Mouse (Mus musculus) Patski (cell line): ENCODE measurements at regions not wholly inside any gene's neighbourhood (a gene's known extent, or its start where the extent isn't known, plus 50 kb on each side); places are given as distances from the start of the nearest gene placed in this dataset.

Experiments
- ATAC-seq: fragments of 100-300 bp; one replicate; pipeline ENCODE4 v1.8.0; 2021
- CTCF ChIA-PET: fragments of 350-600 bp; sonication (Branson Sonifier 250); formaldehyde crosslinking; loops from one replicate; lab custom pipeline; 2022; ENCODE audit warnings: inconsistent platforms; lab: Charles Lee
- POLR2A ChIA-PET: fragments of 350-600 bp; sonication (Branson Sonifier 250); formaldehyde crosslinking; loops from one replicate; lab custom pipeline; 2022; ENCODE audit warnings: antibody characterized with exemption, inconsistent platforms; lab: Charles Lee
- DNase-seq: peaks from one replicate; pipeline ENCODE4 v3.0.0-alpha.2; 2011; ENCODE audit warnings: low read depth, low spot score
- H3K27me3 ChIP-seq: fragments of 371-371 bp; one replicate; pipeline ENCODE4 v1.5.1; 2021
- CTCF ChIP-seq: fragments of 100-300 bp; IDR thresholded peaks from one replicate; pipeline ENCODE4 v1.5.1; 2021
- in situ Hi-C: fragments of 300-500 bp; cut with MboI; formaldehyde crosslinking; loops from 3 replicates; pipeline ENCODE4 v1.11.1; 2018; ENCODE audit warnings: low pct_unique_long_range_greater_than_20kb, mixed read lengths

DNA sequence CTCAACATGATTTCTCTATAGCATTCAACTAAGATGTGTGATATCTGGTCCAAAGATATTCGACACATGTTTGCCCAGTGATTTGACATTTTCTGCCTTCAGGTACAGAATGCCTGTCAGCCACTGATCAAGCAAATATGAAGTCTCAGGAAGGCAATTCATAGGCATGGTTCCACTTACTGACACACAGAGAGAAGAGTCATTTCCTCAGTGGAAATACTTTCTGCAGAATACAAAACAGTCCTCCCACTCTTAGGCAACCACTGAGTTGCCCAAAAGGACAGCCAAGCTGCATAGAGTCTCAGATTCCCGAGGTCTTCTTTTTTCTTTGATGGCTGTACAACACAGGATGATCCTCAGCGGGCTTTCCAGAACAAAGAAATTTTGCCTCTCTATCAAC lies 110.9 kb downstream of the Ndufa4 start:
- in situ Hi-C loops, result loop anchor here (25.0 kb wide), 1 partner anchor 466 kb away; no protein-coding TSS in a partner anchor
- ChIA-PET CTCF (no interaction called here), POLR2A (no interaction called here)
- TF ChIP-seq CTCF, result no peak
- DNase-seq (no peak), ATAC-seq (no peak)
- H3K27me3 ChIP-seq, result peaks cover 18% of the 10 kb centered on the region

DNA sequence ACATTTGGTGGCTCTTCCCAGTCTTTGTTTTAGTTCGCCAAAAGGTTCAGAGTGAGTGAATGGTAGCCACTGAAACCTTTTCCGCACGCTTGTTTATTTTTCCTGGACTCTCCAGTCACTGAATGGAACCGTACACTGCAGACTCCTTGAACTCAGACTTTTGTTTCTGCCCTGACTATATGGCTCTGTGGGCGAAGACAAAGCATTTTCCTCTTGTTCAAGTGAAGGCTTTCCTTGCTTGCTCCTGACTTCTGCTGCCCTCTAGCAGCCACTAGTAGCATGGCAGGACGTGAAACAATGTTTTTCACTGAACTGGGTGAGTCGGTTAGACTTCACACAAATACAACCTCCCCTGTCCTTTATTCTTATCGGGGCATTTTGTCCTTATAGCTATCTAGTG lies 113.9 kb downstream of the Ndufa4 start:
- POLR2A ChIA-PET, result no interaction called here
- no peak for DNase-seq
- in situ Hi-C loops, result loop anchor here (25.0 kb wide), 1 partner anchor 469 kb away; no protein-coding TSS in a partner anchor
- peaks cover 35% of the 10 kb centered on the region for H3K27me3 ChIP-seq
- CTCF ChIA-PET, result no interaction called here
- ATAC-seq, result peak; percentile 74
- TF ChIP-seq CTCF, result peak; percentile 75

DNA sequence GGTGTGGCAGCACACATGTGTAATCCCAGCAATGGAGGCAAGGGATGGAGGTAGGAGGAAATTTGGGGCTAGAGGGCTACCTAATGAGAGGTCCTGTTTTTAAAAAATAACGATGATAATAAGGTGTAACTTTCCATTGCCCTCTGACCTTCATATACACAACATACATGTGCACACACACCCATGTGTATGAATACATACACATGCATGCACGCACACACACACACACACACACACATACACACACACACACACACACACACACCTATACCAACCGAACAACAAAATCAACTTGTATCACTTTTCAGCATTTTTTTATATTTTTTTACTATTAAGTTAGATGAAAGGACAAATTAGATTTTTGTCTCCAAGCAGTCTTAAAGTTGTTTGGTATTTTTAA lies 115.1 kb downstream of the Ndufa4 start:
- no peak for DNase-seq
- in situ Hi-C loops, result loop anchor here (25.0 kb wide), 1 partner anchor 470 kb away; no protein-coding TSS in a partner anchor
- no peak for TF ChIP-seq CTCF
- no peak for ATAC-seq
- peaks cover 30% of the 10 kb centered on the region for H3K27me3 ChIP-seq
- CTCF ChIA-PET, result interaction anchor here (1.0 kb wide), 1 partner anchor 14 kb away, joined by 3 read pairs; no protein-coding TSS in a partner anchor
- POLR2A ChIA-PET, result no interaction called here

DNA sequence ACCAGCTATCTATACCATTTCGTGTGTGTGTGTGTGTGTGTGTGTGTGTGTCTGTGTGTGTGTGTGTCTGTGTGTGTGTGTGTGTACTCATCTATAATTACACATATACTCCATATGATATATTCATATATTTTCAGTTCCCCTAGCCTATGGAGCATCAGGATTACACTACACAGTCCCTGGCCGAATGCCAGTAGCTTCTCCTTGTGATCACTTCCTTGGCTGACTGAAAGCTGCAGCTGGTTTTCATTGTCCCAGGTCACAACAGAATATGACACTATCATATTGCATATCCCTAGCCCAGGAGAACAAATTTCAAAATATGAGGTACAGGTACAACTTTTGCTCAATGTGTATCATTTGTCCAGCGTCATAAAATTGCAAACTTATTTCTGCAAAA lies 116.2 kb downstream of the Ndufa4 start:
- POLR2A ChIA-PET, result interaction anchor here (0.6 kb wide), 1 partner anchor 13 kb away, joined by 4 read pairs; no protein-coding TSS in a partner anchor
- CTCF ChIA-PET, result interaction anchor here (0.6 to 1.0 kb wide), 2 partner anchors 13 to 597 kb away, joined by 3 read pairs; no protein-coding TSS in a partner anchor
- no peak for ATAC-seq
- in situ Hi-C loops, result loop anchor here (25.0 kb wide), 1 partner anchor 471 kb away; no protein-coding TSS in a partner anchor
- no peak for DNase-seq
- no peak for TF ChIP-seq CTCF
- peaks cover 30% of the 10 kb centered on the region for H3K27me3 ChIP-seq

DNA sequence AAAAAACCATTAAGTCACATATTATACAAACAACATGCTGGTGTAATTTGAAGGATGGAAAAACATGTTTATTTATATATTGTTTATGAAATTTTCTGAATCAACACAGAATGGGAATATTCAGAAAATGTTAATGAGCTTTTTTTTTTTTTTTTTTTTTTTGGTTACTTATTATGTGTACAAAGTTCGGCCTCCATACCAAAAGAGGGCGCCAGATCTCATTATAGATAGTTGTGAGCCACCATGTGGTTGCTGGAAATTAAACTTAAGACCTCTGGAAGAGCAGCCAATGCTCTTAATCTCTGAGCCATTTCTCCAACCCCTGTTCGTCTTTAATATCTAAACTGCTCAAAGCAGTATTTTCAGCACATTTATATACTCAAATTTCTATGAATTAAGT lies 133.3 kb downstream of the Ndufa4 start:
- ChIA-PET CTCF (no interaction called here), POLR2A (no interaction called here)
- TF ChIP-seq CTCF, result no peak
- peaks cover 43% of the 10 kb centered on the region for H3K27me3 ChIP-seq
- DNase-seq, result no peak
- in situ Hi-C loops, result no loop called here
- no peak for ATAC-seq

DNA sequence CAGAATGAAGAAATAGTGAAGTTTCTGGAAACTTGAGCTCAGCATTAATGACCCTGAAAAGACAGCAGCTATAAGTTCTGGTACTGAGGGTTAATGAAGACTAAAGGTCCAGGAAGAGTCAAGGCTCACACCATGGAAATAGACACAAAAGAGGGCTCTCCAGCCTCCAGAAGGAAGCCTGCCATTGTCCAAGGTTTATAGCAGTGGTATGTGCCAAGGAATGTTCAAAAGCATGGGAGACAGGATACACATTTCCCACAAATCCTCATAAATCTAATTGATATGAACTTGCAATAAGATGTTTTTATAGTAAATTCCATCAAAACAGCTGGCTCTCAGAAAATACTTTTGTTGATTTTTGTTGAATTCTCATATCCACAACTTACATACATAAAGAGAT lies 144.4 kb downstream of the Ndufa4 start:
- in situ Hi-C loops, result no loop called here
- peaks cover 5% of the 10 kb centered on the region for H3K27me3 ChIP-seq
- DNase-seq, result no peak
- POLR2A ChIA-PET, result no interaction called here
- CTCF ChIA-PET, result interaction anchor here (1.4 kb wide), 1 partner anchor 10 kb away, joined by 3 read pairs; no protein-coding TSS in a partner anchor
- no peak for TF ChIP-seq CTCF
- no peak for ATAC-seq

DNA sequence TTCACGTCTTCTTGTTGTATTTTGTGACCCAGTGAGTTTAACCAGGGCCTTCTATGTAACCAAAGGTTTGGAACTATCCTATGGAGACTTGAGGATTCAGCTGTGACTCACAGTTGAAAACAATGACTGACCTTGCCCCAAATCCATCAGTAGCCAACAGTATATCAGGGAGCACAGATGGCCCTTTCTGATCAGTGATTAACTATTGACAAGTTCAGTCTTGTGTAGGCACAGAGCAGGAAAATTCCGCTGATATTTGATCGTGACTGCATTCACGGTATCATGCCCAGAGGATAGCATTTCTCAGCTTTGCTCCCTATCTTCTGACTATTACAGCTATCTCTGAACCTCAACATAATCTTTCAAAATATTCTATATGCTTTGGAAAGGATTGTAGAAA lies 169.6 kb downstream of the Ndufa4 start:
- H3K27me3 ChIP-seq, result peaks cover 17% of the 10 kb centered on the region
- POLR2A ChIA-PET, result no interaction called here
- in situ Hi-C loops, result no loop called here
- ATAC-seq (no peak), DNase-seq (no peak)
- CTCF ChIA-PET, result interaction anchor here (1.0 kb wide), 1 partner anchor 19 kb away, joined by 3 read pairs; no protein-coding TSS in a partner anchor
- TF ChIP-seq CTCF, result no peak

DNA sequence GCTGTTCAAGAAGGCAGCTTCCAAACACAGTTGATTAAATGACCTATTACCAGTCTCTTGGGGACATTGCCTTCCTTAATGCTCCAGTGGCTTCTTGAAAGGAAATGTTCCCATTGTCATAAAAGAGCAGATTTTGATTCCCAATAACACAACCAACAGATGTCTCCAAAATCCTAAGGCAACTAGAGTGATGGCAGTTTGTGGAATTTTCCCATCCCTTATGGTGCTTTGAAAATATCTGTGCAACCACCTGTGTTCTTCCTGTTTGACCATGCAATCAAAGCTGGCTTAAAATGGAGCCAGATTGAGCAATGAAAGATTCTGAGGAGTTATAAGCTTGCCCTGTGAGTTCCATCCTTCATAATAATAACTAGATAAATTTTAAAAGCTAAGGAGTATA lies 176.2 kb downstream of the Ndufa4 start:
- H3K27me3 ChIP-seq, result peaks cover 5% of the 10 kb centered on the region
- DNase-seq (no peak), ATAC-seq (no peak)
- POLR2A ChIA-PET, result no interaction called here
- in situ Hi-C loops, result no loop called here
- CTCF ChIA-PET, result no interaction called here
- no peak for TF ChIP-seq CTCF

DNA sequence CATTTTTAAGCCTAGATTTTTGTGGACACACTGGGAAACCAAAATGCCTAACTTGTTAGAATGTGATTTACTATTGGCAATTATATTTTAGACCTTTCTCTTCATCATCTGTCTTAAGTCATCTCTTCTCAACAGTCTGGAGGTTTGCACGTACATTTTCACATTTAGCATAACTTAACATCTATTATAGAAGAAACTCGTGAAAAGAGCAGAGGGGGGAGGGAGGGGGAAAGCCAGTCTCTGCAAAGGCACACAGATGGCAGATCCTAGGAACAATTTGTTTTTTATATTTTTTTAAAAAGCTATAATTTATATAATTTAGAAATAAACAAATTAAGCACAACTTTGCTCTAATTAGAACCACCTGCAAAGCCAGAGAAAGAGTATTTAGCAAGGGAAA lies 176.6 kb downstream of the Ndufa4 start:
- POLR2A ChIA-PET, result no interaction called here
- no peak for TF ChIP-seq CTCF

DNA sequence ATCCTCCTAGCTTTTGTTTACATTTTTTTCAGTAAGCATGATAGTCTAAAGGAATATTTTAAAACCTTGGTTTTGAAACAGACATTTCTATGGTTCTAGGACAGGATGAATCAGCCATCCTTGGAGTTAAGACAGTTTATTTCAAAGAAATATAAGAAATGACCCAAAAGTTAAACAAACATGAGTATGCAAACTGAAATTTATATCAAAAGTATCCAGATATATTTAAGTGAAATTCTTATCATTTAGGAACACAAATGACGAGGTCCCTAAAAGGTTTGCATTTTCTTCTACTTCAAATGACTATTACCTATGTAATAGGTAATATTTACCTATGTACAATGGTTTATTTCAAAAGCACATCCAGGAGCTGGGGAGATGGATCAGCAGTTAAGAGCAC lies 179.5 kb downstream of the Ndufa4 start:
- CTCF ChIA-PET, result no interaction called here
- H3K27me3 ChIP-seq, result peaks cover 5% of the 10 kb centered on the region
- in situ Hi-C loops, result no loop called here
- ATAC-seq (no peak), DNase-seq (no peak)
- no peak for TF ChIP-seq CTCF
- POLR2A ChIA-PET, result no interaction called here

More for the DNA sequence above, 176.6 kb downstream of the Ndufa4 start:
- in situ Hi-C loops, result no loop called here
- CTCF ChIA-PET, result interaction anchor here (0.6 kb wide), 1 partner anchor 10 kb away, joined by 4 read pairs; no protein-coding TSS in a partner anchor
- ATAC-seq, result no peak
- no peak for DNase-seq
- H3K27me3 ChIP-seq, result peaks cover 5% of the 10 kb centered on the region

DNA sequence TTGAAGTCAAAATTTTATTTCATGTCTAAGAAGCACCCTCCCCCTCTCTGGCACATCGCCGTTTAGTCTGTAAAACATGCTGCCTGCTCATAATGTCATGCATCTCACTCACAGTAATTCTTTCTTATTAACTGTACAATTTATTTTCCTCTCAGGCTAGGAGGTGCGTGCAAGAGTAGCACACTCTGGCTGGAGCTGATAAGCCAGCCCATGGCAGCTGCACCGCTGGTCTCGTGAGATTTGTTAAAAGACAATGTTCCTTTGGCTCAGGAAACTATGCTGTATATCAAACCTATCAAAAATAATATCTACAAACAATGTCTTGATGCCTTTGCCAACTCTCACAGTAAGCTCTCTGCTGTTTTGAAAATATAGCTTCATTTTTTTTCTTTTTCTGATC lies 179.9 kb downstream of the Ndufa4 start:
- DNase-seq (no peak), ATAC-seq (no peak)
- TF ChIP-seq CTCF, result no peak
- H3K27me3 ChIP-seq, result peaks cover 5% of the 10 kb centered on the region
- in situ Hi-C loops, result no loop called here
- ChIA-PET CTCF (no interaction called here), POLR2A (interaction anchor here (0.8 kb wide), 1 partner anchor 401 kb away, joined by 4 read pairs; no protein-coding TSS in a partner anchor)
